Mouse (Mus musculus) ES-Bruce4 (cell line): Measurements from ENCODE around the gene Hadhb. TPM values are rescaled to one million over a fixed set of nuclear protein-coding genes. Genes with fewer than 3 reads are reported as not detected.
A peak's percentile ranks its signal among the peaks of the same experiment; 100 is the strongest.

Source experiments
- H3K27ac ChIP-seq: 2 replicates; pipeline ENCODE4 v1.5.1; 2012; ENCODE audit warnings: low read length, inconsistent platforms; ENCODE audit not compliant: insufficient read depth
- H3K27me3 ChIP-seq: 2 replicates; pipeline ENCODE4 v1.6.1; 2012; ENCODE audit warnings: mild to moderate bottlenecking, low read length, inconsistent platforms; ENCODE audit not compliant: control insufficient read depth, poor library complexity, insufficient read depth, severe bottlenecking
- H3K36me3 ChIP-seq: 2 replicates; pipeline ENCODE4 v1.6.1; 2012; ENCODE audit warnings: inconsistent platforms, mild to moderate bottlenecking, low read length, moderate library complexity; ENCODE audit not compliant: control insufficient read depth, poor library complexity, insufficient read depth, severe bottlenecking
- H3K4me1 ChIP-seq: one replicate; pipeline ENCODE4 v1.8.1; 2011; ENCODE audit warnings: low read length; ENCODE audit not compliant: control insufficient read depth, insufficient read depth
- H3K4me3 ChIP-seq: 2 replicates; pipeline ENCODE4 v1.5.1; 2011; ENCODE audit warnings: low read depth, mild to moderate bottlenecking, low read length
- H3K9ac ChIP-seq: 2 replicates; pipeline ENCODE4 v1.6.1; 2012; ENCODE audit warnings: low read depth, mild to moderate bottlenecking, inconsistent platforms; ENCODE audit not compliant: poor library complexity, severe bottlenecking
- H3K9me3 ChIP-seq: replicated peaks from 2 replicates; pipeline ENCODE4 v1.6.1; 2012; ENCODE audit warnings: mild to moderate bottlenecking, low read length, inconsistent platforms; ENCODE audit not compliant: control insufficient read depth, poor library complexity, insufficient read depth, severe bottlenecking
- CTCF ChIP-seq: IDR thresholded peaks from one replicate; pipeline ENCODE4 v1.8.1; 2011; ENCODE audit warnings: low read depth, low read length
- EP300 ChIP-seq: IDR thresholded peaks from 2 replicates; pipeline ENCODE4 v1.6.1; 2011; ENCODE audit warnings: low read depth, low read length; ENCODE audit not compliant: insufficient read depth
- POLR2A ChIP-seq: IDR thresholded peaks from one replicate; pipeline ENCODE4 v1.8.1; 2011; ENCODE audit warnings: low read length; ENCODE audit not compliant: insufficient read depth
- polyA plus RNA-seq: library from polyadenylated mRNA; stranded (reverse); fragments of >200 nt; gene quantifications from 2 replicates; pipeline ENCODE4 v1.2.4, GENCODE M21; 2011; ENCODE audit warnings: low read depth; ENCODE audit not compliant: missing spikeins, insufficient read depth, insufficient read length

Hadhb gene
- 44.7 and 45.3 TPM in 2 replicates for polyA plus RNA-seq

GRCm38 (mm10) chr5:30154474-30155394, at the start of gene Hadhb, which contains the start of gene Hadha:
Hadhb (plus strand) TSS chr5:30155248.
Hadha (minus strand) TSS chr5:30155162.
- H3K27me3 ChIP-seq: no peaks in the 10 kb centered on the region
- no peaks in the 10 kb centered on the region for H3K9me3 ChIP-seq
- H3K36me3 ChIP-seq: no peaks in the 10 kb centered on the region
- no peaks in the 10 kb centered on the region for H3K4me1 ChIP-seq
- H3K4me3 ChIP-seq: peak within 1 kb of the TSS; percentile 97
- peak within 1 kb of the TSS; percentile 59 for H3K9ac ChIP-seq
- TF ChIP-seq EP300 (no peak), POLR2A (peak; percentile 51)
- no peak within 1 kb of the TSS for H3K27ac ChIP-seq

GRCm38 (mm10) chr5:30105668-30106300, 49.3 kb upstream of the Hadhb start, which contains the start of gene 3110082J24Rik:
3110082J24Rik (minus strand) TSS chr5:30106086.
- peak within 1 kb of the TSS; percentile 75 for H3K4me3 ChIP-seq
- H3K4me1 ChIP-seq: peaks cover 2% of the 10 kb centered on the region
- no peak within 1 kb of the TSS for H3K27ac ChIP-seq

GRCm38 (mm10) chr5:30106756-30107155, 48.3 kb upstream of the Hadhb start:
- H3K4me3 ChIP-seq: no peak overlapping the region
- H3K4me1 ChIP-seq: peaks cover 2% of the 10 kb centered on the region
- TF ChIP-seq CTCF (no peak), EP300 (no peak), POLR2A (no peak)
- no peak overlapping the region for H3K27ac ChIP-seq
- peaks cover 10% of the 10 kb centered on the region for H3K27me3 ChIP-seq
- H3K9ac ChIP-seq: no peak overlapping the region
- no peaks in the 10 kb centered on the region for H3K9me3 ChIP-seq
- H3K36me3 ChIP-seq: no peaks in the 10 kb centered on the region

More at GRCm38 (mm10) chr5:30105668-30106300, 49.3 kb upstream of the Hadhb start, which contains the start of gene 3110082J24Rik:
- no peaks in the 10 kb centered on the region for H3K36me3 ChIP-seq
- H3K9me3 ChIP-seq: no peaks in the 10 kb centered on the region
- no peak for TF ChIP-seq CTCF
- no peak for TF ChIP-seq POLR2A
- no peak for TF ChIP-seq EP300
- H3K9ac ChIP-seq: peak within 1 kb of the TSS; percentile 42
- peaks cover 10% of the 10 kb centered on the region for H3K27me3 ChIP-seq

- H3K27me3 ChIP-seq: peaks cover 10% of the 10 kb centered on the region
- H3K36me3 ChIP-seq: no peaks in the 10 kb centered on the region
- no peaks in the 10 kb centered on the region for H3K9me3 ChIP-seq
- TF ChIP-seq POLR2A: no peak
- no peak overlapping the region for H3K9ac ChIP-seq
- no peak overlapping the region for H3K27ac ChIP-seq
- H3K4me1 ChIP-seq: peaks cover 2% of the 10 kb centered on the region
- no peak overlapping the region for H3K4me3 ChIP-seq
Measured at GRCm38 (mm10) chr5:30107186-30107585, 47.9 kb upstream of the Hadhb start.

- Histone ChIP-seq H3K27me3 (peaks cover 10% of the 10 kb centered on the region), H3K4me1 (peaks cover 2% of the 10 kb centered on the region), H3K9ac (no peak overlapping the region), H3K9me3 (no peaks in the 10 kb centered on the region), H3K27ac (no peak overlapping the region), H3K4me3 (no peak overlapping the region), H3K36me3 (no peaks in the 10 kb centered on the region)
- TF ChIP-seq CTCF (no peak), EP300 (no peak), POLR2A (no peak)
Measured at GRCm38 (mm10) chr5:30107611-30108041, 47.4 kb upstream of the Hadhb start.

GRCm38 (mm10) chr5:30108233-30108632, 46.8 kb upstream of the Hadhb start:
- Histone ChIP-seq H3K9ac (no peak overlapping the region), H3K4me1 (peaks cover 2% of the 10 kb centered on the region), H3K27me3 (peaks cover 10% of the 10 kb centered on the region), H3K9me3 (no peaks in the 10 kb centered on the region), H3K36me3 (no peaks in the 10 kb centered on the region), H3K4me3 (no peak overlapping the region), H3K27ac (no peak overlapping the region)
- no peak for TF ChIP-seq POLR2A
